Mouse (Mus musculus) kidney, embryonic 14.5 days (tissue): ENCODE results near the gene Acd. TPM values are rescaled to one million over a fixed set of nuclear protein-coding genes. Genes with fewer than 3 reads are reported as not detected.
A peak's percentile ranks its signal among the peaks of the same experiment; 100 is the strongest.

Experiments
- ATAC-seq: fragments of 200-750 bp; cut with Nextera tagmentation; 2 replicates; pipeline ENCODE4 v1.8.0; 2017; ENCODE audit warnings: moderate number of reproducible peaks, mild to moderate bottlenecking, moderate TSS enrichment, moderate library complexity; ENCODE audit not compliant: low FRiP score, low TSS enrichment
- H3K27ac ChIP-seq: fragments of 300-500 bp; sonication (generic); 2 replicates; pipeline ENCODE4 v1.5.1; 2014; ENCODE audit warnings: low read depth, mild to moderate bottlenecking, low read length, moderate library complexity, mixed read lengths
- H3K27me3 ChIP-seq: fragments of 300-500 bp; sonication (generic); 2 replicates; pipeline ENCODE4 v1.6.1; 2014; ENCODE audit warnings: mild to moderate bottlenecking, low read length; ENCODE audit not compliant: control insufficient read depth, insufficient read depth
- H3K36me3 ChIP-seq: fragments of 300-500 bp; sonication (generic); 2 replicates; pipeline ENCODE4 v1.6.1; 2014; ENCODE audit warnings: low read length, mixed read lengths; ENCODE audit not compliant: control insufficient read depth, insufficient read depth
- H3K4me1 ChIP-seq: fragments of 300-500 bp; sonication (generic); 2 replicates; pipeline ENCODE4 v1.6.1; 2014; ENCODE audit warnings: low read length, mixed read lengths; ENCODE audit not compliant: control insufficient read depth, insufficient read depth
- H3K4me2 ChIP-seq: fragments of 300-500 bp; sonication (generic); replicated peaks from 2 replicates; pipeline ENCODE4 v1.6.1; 2014; ENCODE audit warnings: low read depth, mild to moderate bottlenecking, low read length
- H3K4me3 ChIP-seq: fragments of 300-500 bp; sonication (generic); 2 replicates; pipeline ENCODE4 v1.5.1; 2014; ENCODE audit warnings: mild to moderate bottlenecking, low read length
- H3K9ac ChIP-seq: fragments of 300-500 bp; sonication (generic); 2 replicates; pipeline ENCODE4 v1.6.1; 2014; ENCODE audit warnings: low read depth, mild to moderate bottlenecking, low read length, moderate library complexity
- H3K9me3 ChIP-seq: fragments of 300-500 bp; sonication (generic); 2 replicates; pipeline ENCODE4 v1.6.1; 2016; ENCODE audit warnings: low read length; ENCODE audit not compliant: control insufficient read depth
- WGBS: fragments of 180-500 bp; shearing (Covaris S2); extraction: QIAGEN DNeasy Blood & Tissue Kit; methylation state at CpG from one replicate; pipeline ENCODE4 v1.1.7; 2014; 5-methylcytosine and 5-hydroxymethylcytosine counted together
- polyA plus RNA-seq: library from polyadenylated mRNA; unstranded; fragments of >200 nt; fragmentation: Nextera tagmentation; extraction: Ambion mirVana; gene quantifications from 2 replicates; pipeline ENCODE4 v1.2.1, GENCODE M21; 2014

The Acd gene
- polyA plus RNA-seq, 1 experiment from 2014 or later, result 62.0 TPM

DNA sequence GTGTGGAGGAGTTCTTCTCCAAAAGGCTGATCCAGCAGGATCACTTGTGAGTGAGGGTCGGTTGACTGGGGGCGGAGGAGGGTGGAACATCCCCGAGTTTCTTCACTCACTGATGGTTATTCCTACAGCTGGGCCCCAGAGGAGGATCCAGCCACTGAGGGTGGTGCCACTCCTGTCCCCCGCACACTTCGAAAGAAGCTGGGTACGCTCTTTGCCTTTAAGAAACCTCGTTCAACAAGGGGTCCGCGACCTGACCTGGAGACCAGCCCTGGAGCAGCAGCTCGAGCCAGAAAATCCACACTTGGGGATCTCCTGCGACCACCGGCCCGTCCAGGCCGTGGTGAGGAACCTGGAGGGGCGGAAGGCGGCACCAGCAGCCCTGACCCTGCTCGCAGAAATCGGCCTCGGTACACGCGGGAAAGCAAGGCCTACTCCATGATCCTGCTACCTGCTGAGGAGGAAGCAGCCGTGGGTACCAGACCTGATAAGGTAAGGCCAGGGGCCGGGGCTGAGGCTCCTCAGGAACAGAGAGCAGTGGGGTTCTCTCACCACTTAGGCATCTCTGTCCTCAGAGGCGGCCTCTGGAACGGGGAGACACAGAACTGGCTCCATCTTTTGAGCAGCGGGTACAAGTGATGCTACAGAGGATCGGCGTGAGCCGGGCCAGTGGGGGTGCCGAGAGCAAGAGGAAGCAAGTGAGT lies 5.7 kb downstream of the Acd start:
- H3K9ac ChIP-seq, result no peak overlapping the region
- 83% methylated on average over 30 of the region's 30 CpGs for WGBS
- peaks cover 20% of the 10 kb centered on the region for H3K4me1 ChIP-seq

DNA sequence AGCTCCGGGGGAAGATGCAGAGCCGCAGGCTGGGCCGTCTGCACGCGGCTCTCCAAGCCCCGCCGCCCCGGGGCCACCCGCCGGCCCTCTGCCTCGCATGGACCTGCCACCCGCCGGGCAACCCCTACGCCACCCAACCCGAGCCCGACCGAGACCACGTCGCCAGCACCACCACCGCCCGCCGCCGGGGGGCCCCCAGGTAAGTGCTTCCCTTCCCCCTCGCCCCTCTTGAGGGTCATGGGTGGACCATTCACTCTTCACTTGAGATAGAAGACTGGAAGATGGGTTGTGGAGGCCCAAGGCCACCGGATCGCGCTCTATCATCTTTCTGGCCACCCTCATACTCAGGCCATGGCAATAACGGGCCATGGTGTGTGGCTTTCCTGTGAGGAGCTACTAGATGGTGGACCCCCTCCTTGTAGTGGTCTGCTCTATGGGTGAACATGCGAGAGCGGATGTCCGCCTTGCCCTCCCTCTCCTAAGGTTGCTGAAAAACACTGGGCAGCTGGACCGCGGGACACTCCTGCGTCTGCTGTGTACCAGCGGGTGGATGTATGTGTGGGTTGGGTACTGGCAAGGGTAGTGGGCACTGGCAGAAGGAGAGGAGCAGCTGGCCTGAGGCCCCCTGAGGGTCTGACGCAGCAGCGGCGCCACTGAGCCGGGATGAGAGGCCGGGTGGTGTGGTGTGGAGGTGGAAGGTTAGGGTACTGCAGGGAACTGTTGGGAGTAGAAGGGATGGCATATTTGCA lies 6.7 kb downstream of the Acd start:
- Histone ChIP-seq H3K4me1 (peaks cover 12% of the 10 kb centered on the region), H3K9me3 (peaks cover 4% of the 10 kb centered on the region; the same call in 1 of the 2 replicates), H3K4me2 (peak overlapping the region; percentile 96), H3K4me3 (peak overlapping the region; percentile 43), H3K27me3 (no peaks in the 10 kb centered on the region), H3K27ac (no peak overlapping the region), H3K36me3 (peaks cover 28% of the 10 kb centered on the region), H3K9ac (peak overlapping the region; percentile 51; the same call in 1 of the 2 replicates)
- peak; percentile 12 for ATAC-seq
- WGBS, result 11% methylated on average over 38 of the region's 40 CpGs

More for the DNA sequence above, 5.7 kb downstream of the Acd start:
- no peak overlapping the region for H3K4me2 ChIP-seq
- H3K27me3 ChIP-seq, result no peaks in the 10 kb centered on the region
- no peak for ATAC-seq
- no peak overlapping the region for H3K4me3 ChIP-seq
- H3K36me3 ChIP-seq, result peaks cover 28% of the 10 kb centered on the region
- no peak overlapping the region for H3K27ac ChIP-seq
- H3K9me3 ChIP-seq, result peaks cover 4% of the 10 kb centered on the region; the same call in 1 of the 2 replicates

DNA sequence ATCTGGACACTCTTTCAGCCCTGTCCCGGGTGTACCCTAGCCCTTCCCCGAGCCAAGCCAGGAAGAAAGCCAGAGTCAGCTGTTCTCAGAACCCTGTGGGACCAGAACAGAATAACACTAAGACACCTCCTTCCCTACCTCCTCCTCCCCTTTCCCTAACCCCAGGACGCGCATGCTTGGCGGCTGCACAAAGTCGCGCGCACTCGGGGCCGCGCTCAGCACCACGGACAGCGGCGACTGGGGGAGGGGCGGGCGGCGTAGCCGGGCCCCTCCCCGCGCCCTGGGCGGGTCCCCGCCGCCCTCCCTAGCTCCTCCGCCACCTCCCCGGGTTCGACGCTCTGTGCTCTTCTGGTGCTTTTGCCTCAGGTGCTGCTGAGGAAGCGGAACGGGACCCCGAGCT lies 7.3 kb downstream of the Acd start:
- no peaks in the 10 kb centered on the region for H3K27me3 ChIP-seq
- H3K9ac ChIP-seq, result peak overlapping the region; percentile 51; the same call in 1 of the 2 replicates
- H3K36me3 ChIP-seq, result peaks cover 24% of the 10 kb centered on the region
- H3K9me3 ChIP-seq, result peaks cover 4% of the 10 kb centered on the region; the same call in 1 of the 2 replicates
- peak overlapping the region; percentile 43 for H3K4me3 ChIP-seq
- H3K4me1 ChIP-seq, result peaks cover 12% of the 10 kb centered on the region
- 3% methylated on average over 17 of the region's 30 CpGs for WGBS
- no peak overlapping the region for H3K27ac ChIP-seq
- H3K4me2 ChIP-seq, result peak overlapping the region; percentile 96
- peak; percentile 44 for ATAC-seq

DNA sequence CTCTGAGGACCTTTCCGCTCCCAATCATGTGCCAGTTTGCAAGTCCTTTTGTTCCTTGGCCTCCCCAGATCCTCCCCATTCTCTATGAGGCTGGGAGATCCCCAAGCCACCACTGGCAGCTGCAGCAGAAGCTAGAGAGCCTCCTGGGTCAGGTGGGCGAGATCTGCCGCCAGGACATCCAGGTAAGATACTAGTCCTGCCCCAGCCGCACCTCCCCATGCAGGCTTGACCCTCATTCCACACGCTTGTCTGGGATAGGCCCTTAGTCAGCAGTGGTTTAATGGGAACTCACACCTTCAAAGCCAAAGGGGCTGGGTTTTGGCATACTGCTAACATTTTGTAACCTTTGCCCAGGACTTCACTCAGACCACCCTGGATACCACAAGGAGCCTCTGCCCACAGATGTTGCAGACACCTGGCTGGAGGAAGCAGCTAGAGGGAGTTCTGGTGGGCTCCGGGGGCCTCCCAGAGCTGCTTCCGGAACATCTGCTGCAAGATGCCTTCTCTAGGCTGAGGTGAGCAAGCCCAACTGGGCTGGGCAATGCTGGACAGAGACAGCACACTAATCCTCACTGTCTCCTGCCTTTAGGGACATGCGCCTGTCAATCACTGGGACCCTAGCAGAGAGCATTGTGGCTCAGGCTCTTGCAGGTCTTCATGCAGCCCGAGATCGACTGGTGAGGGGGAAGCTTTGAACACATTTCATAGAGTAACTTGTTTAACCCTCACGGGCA lies 8.3 kb downstream of the Acd start:
- no peak overlapping the region for H3K4me2 ChIP-seq
- H3K4me3 ChIP-seq, result no peak overlapping the region
- H3K4me1 ChIP-seq, result peaks cover 12% of the 10 kb centered on the region
- peaks cover 14% of the 10 kb centered on the region for H3K36me3 ChIP-seq
- H3K27ac ChIP-seq, result no peak overlapping the region
- 95% methylated on average over 11 of the region's 11 CpGs for WGBS
- no peaks in the 10 kb centered on the region for H3K27me3 ChIP-seq
- no peak for ATAC-seq
- peaks cover 4% of the 10 kb centered on the region; the same call in 1 of the 2 replicates for H3K9me3 ChIP-seq
- no peak overlapping the region for H3K9ac ChIP-seq

DNA sequence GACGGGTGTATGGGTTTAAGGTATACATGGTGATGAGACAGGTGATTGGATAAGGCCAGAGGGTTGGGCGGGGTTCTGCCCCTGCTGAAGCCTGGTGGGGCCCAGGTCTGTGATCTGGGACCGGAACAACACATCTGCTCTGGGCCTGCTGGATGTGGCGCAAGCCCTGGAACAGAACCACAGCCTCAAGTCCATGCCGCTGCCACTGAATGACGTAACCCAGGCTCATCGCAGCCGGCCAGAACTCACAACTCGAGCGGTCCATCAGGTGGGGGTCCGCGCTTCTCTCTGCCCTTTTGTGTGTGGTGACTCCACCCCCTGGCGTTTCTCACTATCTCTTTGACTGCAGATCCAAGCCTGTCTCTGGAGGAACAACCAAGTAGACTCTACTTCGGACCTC lies 9.9 kb downstream of the Acd start:
- peaks cover 13% of the 10 kb centered on the region for H3K4me1 ChIP-seq
- no peaks in the 10 kb centered on the region for H3K27me3 ChIP-seq
- ATAC-seq, result no peak
- no peak overlapping the region for H3K4me2 ChIP-seq
- WGBS, result 85% methylated on average over 14 of the region's 14 CpGs
- peaks cover 4% of the 10 kb centered on the region; the same call in 1 of the 2 replicates for H3K9me3 ChIP-seq
- no peak overlapping the region for H3K27ac ChIP-seq
- no peaks in the 10 kb centered on the region for H3K36me3 ChIP-seq
- H3K4me3 ChIP-seq, result no peak overlapping the region
- H3K9ac ChIP-seq, result no peak overlapping the region

DNA sequence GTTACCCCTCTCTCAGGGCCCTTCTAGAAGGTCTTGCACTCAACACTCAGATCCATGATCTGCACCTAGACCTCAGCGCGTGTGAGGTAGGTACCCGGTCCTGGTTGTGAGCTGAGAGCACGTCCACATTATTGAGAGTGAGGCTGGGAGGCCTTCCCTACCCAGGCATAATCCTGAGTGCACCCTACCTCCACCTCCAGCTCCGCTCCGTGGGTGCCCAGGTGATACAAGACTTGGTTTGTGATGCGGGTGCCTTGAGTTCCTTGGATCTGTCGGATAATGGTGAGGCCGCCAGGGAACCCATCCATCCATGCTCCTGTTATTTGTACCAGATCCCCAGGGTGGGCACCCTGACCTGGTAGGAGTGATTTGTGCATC lies 10.9 kb downstream of the Acd start:
- Histone ChIP-seq H3K9me3 (peaks cover 4% of the 10 kb centered on the region; the same call in 1 of the 2 replicates), H3K4me2 (no peak overlapping the region), H3K9ac (no peak overlapping the region), H3K4me1 (peaks cover 19% of the 10 kb centered on the region), H3K4me3 (no peak overlapping the region), H3K36me3 (no peaks in the 10 kb centered on the region), H3K27ac (no peak overlapping the region), H3K27me3 (no peaks in the 10 kb centered on the region)
- 92% methylated on average over 9 of the region's 9 CpGs for WGBS
- no peak for ATAC-seq

DNA sequence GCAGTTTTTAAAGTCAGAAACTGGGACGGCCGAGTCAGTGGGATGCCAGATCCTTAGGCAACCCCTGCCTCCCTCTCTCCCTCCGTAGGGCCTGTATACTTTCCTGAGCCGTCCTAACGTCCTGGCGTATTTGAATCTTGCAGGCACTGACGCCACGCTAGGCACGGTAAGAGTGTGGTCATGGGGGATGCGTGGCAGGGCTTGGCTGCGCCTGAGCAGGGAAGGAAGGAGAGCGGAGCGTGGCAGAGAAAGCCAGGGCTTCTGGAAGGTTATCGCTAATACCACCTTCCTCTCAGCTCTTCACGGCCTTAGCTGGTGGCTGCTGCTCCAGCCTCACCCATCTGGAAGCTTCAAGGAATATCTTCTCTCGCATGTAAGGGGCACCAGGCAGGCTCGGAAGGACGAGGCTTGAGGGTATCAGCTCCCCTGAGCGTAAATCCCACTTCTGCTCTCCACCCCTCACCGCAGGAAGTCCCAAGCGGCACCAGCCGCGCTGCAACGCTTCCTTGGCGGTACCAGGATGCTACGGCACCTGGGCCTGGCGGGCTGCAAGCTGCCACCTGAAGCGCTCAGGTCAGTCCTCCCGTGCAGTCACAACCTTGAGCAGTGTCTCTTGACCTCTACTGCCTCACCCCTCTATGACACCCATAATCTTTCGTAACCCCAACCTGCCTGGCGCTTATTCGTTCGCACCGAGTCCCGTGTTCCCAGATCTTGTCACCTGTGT lies 11.5 kb downstream of the Acd start:
- WGBS, result 70% methylated on average over 35 of the region's 35 CpGs
- ATAC-seq, result no peak
- H3K27me3 ChIP-seq, result no peaks in the 10 kb centered on the region

DNA sequence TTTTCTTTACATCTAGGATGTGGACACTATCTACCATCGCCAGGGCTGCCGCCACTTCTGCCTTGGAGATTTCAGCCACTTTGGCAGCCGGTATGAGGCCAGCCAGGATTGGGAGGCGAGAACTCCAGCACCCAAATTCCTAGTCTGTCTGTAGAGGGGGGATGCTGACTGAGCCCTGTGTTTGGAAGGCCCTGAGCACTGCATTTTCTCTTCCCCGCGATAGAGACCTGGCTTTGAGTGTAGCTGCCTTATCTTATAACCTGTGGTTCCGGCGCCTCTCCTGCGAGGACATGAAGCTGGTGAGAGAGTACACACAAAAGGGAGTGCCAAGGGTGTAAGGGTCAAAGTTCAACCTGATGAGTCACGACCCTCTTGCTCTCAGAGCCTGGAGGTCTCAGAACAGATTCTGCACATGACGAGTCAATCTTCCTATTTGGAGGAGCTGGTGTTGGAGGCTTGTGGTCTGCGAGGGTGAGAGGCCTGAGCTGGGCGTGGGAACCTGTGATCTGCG lies 12.6 kb downstream of the Acd start:
- no peak overlapping the region for H3K4me2 ChIP-seq
- 74% methylated on average over 14 of the region's 14 CpGs for whole genome bisulfite sequencing
- no peak overlapping the region for H3K9ac ChIP-seq
- H3K4me1 ChIP-seq, result 0 out of 2 replicates have a peak, but pooled peaks cover 7% of the 10 kb centered on the region
- H3K9me3 ChIP-seq, result peaks cover 4% of the 10 kb centered on the region; the same call in 1 of the 2 replicates
- no peak for ATAC-seq
- H3K4me3 ChIP-seq, result no peak overlapping the region
- H3K27me3 ChIP-seq, result no peaks in the 10 kb centered on the region
- no peak overlapping the region for H3K27ac ChIP-seq
- peaks cover 11% of the 10 kb centered on the region; the same call in 1 of the 2 replicates for H3K36me3 ChIP-seq

More for the DNA sequence above, 11.5 kb downstream of the Acd start:
- H3K9me3 ChIP-seq, result peaks cover 4% of the 10 kb centered on the region; the same call in 1 of the 2 replicates
- no peak overlapping the region for H3K4me2 ChIP-seq
- H3K4me1 ChIP-seq, result peaks cover 15% of the 10 kb centered on the region
- no peak overlapping the region for H3K27ac ChIP-seq
- H3K36me3 ChIP-seq, result peaks cover under 1% of the 10 kb centered on the region; the same call in 1 of the 2 replicates
- H3K9ac ChIP-seq, result no peak overlapping the region
- no peak overlapping the region for H3K4me3 ChIP-seq
